Mouse (Mus musculus) thymus, postnatal 4 days (tissue): ENCODE measurements around the gene Sfxn3.

ENCODE experiments used
- DNase-seq: peaks from one replicate; pipeline ENCODE4 v3.0.0; 2021

Sfxn3 gene

DNA sequence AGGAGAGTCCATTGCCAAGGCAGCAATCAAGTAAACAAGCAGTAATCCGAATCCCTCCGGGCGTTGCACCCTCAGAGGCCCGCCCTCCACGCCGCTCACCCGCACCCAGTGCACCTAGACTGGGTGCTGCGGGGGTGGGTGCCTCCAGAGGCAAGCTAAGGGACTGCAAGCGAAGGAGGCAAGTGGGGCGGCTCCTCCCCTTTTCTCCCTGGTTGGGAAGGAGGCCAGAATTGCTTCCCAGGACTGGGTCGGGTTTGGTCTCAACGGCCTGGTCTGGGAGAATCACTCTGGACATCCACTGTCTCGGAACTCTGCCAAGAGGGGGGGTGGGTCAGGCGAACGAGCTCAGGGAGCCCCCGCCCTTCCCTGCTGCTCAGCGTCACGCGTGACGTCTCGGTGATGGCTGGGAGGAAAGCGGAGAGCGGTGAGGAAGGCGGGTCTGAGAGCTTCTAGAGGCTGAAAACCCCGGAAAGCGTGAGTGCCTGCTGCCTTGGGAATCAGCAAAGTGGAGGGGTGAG is at the start of gene Sfxn3:
Gene Sfxn3, plus strand, starts transcription at position 87 of the 518 bp plus-strand sequence.
- DNase-seq = peak; percentile 89

DNA sequence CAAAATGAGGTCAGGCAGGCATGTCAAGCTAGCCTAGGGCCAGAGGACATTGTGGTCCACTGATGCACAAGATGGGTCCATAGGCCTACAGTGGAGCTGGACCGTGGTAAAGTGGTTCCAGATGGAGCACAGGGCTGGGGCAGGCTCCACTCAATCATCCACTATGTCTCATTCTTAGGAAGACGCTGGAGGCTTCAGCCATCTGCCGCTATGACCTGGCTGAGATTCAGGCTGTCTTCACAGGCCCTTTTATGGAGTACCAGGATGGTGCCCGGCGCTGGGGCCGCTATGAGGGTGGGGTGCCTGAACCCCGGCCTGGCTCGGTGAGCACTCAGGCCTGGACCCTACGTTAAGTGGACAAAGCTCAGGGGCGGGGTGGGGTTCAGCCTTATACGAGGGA is 49.5 kb upstream of the Sfxn3 start:
- DNase-seq = no peak

DNA sequence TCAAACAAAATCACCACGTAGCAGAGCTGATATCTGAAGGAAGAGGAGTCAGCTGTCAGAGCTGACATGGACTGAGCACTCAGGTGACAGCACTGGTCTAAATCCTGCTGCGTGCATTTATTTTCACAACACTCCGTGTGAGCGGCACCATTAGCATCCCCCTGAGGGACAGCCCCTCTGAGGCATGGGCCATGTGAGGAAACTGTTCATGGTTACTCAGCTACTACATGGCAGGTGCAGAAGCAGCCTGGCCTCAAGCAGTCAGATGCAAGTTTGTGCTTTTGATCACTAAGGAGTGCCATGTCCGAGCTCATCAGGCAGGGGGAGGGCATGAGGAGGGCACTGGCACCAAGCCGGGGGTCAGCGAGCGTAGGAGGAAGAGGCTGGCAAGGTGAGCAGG is 47.7 kb upstream of the Sfxn3 start:
- no peak for DNase-seq

DNA sequence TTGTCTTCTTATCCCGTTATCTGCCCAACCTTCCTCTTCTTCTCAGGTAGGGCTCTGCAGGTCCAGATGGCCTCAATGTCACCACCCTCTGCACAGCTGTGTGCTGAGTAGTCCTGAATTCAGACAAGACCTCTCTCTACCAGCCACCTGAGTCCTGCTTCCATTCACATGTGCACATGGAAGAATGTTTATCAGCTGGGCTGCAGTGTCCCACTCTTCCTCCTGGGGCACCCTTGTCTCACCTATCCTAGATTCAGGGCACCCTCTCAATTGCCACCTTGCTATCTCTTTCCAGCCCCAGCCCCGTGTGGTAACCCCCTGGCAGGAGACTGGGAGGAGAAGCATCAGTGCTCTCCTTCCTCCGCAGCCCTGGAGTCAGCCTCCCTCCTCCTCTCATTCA is 45.0 kb upstream of the Sfxn3 start:
- peak; percentile 42 for DNase-seq

DNA sequence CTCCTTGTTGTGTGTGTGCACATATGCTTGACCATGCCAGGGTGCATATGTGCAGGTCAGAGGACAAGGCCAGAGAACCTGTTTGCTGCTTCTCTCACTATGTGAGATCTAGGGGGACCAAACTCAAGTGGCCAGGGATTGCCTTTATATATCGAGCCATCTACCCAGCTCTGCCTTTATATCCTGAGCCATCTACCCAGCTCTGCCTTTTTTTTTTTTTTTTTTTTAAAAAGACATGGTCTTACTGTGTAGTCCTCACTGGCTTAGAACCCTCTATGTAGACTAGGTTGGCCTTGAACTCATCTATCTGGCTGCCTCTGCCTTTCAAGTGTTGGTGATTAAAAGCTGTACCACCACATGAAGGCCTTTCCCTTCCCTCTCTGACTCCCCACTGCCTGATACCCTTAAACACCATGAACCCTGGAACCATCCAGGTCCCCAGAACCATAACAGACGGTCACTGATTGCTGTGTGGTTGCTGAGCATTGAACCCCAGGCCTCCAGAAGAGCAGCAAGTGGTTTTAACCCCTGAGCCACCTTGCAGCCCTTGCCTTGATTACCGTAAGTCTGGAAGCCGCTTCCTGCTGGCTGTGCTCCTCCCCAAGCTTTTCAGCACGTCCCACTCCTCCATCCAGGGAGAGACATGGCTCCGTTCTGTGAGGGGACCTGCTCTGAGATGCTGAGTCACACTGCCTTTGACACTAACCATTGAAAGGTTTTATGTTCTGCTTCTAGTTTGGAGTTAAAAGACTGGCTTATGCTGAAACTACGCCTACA is 43.4 kb upstream of the Sfxn3 start:
- DNase-seq = no peak

DNA sequence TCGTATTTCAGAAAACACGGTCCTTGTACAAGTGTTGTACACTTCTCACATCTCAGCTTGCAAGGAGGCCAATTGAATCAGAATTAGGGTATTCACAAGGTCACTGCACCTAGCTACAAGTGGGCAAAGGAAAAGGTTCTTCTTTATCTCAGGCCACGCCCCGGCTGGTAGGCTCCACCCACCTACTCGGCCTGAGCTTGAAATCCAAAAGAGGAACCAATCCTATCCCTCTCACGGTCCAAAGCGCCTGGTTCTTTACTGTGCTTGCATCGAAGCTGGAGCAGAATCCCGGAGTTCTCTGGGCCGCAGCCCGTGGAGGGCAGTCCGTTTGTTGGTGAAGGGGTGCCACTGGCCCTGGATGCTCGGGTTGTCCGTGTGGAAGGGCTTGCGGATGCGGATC is 41.9 kb upstream of the Sfxn3 start, which contains the start of gene Twnk:
Gene Twnk, plus strand, starts transcription at position 220 of the 400 bp plus-strand sequence.
- peak; percentile 68 for DNase-seq

DNA sequence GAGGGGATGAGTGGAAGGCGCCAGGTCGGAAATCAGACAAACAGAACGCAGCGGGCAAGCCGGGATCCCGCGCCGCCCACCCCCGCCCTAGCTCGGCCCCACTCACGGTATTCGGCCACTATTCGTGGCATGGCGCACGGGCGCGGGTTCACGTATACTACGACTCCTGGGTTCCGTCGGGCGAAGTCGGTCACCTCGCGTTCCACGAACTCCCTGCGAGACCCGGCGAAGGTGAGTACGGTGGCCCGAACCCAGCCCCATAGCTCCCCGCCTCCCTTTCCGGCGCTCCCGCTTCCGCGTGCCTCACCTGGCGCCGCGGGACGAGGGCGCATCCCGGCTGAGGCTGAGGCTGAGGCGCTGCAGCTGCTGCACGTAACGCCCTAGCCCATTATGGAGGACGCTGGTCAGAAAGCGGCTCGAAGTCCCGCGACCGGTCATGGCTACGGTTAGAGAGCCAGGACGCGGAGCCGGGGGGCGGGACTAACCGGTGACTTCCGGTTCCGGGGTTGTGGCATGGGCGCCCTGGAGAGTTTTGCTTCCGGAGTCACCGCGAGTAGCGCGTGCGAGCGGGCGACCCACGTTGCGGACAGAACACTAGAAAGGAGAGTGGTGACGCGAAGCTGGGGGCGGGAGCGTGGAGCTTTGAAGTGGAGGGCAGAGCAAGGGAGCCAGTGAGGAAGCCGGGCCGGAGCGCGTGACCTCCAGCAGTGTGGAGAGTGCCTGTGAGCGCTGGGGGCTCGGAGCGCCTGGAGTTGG is 41.2 kb upstream of the Sfxn3 start, which contains the start of gene Mrpl43:
Gene Mrpl43, minus strand, starts transcription at position 486 of the 756 bp plus-strand sequence.
- peak; percentile 99 for DNase-seq

DNA sequence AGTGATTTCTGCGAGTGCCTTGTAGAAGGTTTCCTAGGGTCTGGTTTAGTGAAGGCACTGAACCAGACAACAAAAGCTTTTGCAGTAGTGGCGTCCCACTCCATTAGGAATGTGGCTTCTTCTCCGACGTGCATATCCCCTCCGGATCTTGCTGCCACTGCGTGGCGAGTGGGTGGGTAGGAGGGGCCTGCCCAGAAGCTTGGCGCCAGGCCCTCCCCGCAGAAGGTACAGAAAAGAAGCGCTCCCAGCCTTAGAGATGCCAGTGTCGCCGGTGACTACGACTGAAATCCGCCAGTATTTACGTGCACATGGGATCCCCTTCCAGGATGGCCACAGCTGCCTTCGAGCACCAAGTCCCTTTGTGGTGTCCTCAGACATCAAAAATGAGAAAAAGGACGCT is 40.3 kb upstream of the Sfxn3 start:
- no peak for DNase-seq

DNA sequence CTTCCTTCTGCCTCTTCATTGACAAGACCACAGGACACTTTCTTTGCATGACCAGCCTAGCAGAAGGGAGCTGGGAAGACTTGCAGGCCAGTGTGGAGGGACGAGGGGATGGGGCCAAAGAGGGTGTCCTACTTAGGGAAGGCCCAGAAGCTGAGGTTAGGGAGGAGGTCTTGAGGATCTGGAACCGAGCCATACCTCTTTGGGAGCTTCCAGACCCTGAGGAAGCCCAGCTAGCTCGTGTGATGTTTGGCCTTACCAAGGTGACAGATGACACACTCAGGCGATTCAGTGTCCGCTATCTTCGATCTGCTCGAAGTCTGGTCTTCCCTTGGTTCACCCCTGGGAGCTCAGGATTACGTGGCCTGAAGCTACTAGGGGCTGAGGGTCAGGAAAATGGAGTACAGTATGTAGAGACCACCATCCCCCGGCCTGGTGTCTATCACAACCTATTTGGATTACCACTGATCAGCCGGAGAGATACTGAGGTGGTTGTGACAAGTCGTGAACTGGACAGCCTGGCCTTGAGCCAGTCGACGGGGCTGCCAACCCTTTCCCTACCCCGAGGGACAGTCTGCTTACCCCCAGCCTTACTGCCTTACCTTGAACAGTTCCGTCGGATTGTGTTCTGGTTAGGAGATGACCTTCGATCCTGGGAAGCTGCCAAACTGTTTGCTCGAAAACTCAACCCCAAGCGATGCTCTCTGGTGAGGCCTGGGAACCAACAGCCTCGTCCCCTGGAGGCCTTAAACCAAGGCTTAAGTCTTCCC is 39.7 kb upstream of the Sfxn3 start:
- DNase-seq = no peak

DNA sequence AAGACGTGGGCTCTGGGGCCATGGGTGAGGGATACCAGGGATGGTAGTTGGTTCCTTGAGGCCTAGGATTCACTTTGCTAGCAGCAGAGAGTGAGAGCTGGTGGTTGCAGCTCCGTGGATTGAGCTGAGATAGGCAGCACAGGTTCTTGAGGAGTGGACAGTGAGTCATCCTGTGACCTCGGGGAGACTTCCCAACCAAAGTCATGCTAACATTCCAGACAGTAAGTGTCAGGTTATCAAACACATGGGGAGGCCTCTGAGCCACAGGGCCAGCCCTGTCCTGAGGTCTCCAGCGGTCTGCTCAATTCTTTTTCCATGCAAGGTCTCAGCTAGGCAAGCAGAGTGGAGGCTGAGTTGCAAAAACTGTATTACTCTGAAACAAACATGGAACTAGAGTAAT is 36.7 kb upstream of the Sfxn3 start:
- no peak for DNase-seq

DNA sequence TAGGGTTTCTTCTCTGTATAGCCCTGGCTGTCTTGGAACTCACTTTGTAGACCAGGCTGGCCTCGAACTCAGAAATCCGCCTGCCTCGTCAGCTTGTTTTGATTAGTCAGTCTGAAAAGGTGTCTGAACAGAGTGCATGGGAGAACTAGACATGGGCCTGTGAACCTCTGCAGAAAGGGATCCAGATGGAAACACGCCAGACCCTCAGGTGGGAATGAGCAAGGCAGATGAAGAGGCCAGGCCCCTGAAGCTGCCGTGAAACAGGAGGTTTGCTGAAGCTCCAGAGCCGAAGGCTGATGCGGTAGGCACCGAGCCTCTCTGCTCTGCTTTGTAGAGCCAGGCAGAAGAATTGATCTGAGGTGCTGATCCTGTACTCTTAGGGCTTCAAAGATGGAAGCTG is 35.1 kb upstream of the Sfxn3 start:
- peak; percentile 7 for DNase-seq

DNA sequence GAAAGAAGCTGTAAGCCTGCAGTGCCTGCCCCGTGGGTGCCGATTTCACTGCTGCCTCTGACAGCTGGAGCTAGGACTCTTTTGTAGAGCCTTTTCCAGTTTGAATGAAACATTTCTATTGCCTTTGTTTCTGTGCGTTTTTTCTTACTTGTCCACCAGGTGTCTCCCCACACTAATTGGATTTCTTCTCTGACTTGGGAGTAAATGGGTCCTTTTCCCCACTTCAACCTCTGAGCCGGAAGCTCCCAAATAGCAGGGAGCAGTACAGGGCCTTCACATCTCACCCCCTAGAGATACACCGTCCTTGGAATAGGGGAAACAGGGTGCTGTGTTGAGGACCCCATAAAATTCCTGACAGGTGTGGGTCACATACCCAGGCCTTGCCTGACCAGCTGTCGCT is 34.7 kb upstream of the Sfxn3 start:
- DNase-seq = peak; percentile 11

DNA sequence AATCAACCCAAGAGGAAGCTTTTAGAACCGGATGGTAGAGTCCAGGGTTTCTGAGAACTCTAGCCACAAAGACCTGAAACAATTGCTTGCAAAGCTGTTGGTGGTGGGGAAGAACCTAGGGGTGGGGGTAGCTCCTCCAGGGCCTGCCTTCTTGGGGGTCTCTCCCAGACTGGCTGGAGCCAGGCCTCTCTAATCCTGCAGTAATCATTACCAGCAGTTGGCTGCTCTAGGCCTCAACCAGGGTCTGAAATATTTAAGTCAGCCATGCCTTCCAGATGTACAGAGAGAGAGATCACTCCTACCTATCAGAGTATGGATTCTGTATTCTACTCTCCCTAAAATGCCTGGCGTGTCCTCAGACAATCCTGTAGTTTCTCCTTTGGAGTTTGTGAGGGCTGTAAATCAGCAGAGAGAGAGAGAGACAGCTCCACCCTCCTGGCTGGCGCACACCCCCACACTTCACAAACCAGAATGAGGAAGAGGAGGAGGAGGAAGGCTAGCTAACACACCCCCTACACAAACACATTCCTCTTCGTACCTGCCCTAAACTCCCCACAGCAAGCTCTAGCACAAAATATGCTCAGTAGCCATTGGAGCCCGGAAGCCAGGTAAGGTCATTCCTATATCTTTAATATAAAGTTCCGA is 33.6 kb upstream of the Sfxn3 start:
- DNase-seq = no peak

DNA sequence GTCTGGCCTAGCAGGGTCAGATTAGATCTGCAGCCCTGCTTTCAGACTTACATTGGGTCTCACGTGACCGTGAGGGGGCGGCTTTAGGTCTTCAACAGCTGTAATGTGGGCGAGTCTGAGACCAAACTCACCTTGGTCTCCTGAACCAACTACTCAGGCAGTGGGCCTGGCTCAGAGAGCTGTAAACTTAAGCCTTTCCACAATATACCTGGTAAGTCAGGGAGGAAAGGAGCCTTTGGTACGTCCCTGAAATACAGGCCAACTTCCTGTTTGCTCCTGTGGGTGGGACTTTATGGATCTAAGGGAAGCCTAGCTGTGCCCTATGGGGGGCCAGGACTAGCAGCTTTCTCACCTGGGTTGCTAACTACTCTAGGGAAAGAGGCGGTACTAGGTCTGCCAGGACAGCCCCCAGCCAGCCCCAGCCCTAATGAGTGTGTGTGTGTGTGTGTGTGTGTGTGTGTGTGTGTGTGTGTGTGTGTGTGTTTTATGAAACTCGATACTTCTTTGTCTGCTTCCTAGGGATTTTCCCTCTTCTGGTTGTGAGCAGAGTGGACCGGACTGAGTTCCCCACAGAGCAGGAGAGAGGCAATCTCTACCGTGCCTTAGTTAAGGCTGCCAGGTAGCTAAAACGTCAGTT is 32.9 kb upstream of the Sfxn3 start, which contains the start of gene Lzts2:
Gene Lzts2, plus strand, starts transcription at position 80 of the 637 bp plus-strand sequence.
- DNase-seq = peak; percentile 36

DNA sequence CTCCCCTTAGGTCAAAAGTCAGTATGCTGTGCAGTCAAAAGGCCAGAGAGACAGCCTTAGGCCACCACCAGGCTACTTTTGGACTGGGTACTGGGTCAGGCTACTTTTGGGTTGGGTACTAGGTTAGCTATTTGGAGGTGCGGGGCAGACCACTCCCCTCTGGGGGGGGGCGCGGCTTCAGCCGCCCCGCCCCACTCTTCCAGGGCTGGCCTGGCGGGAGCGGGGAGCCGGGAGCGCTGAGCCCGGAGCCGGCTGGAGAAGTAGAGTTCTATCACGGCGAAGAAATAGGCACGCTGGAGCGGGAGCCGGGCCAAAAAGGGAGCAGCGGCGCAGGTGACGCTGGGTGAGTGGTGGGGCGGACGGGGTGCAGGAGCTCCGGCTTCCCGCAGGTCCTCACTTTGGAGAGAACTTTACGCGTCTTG is 32.3 kb upstream of the Sfxn3 start:
- DNase-seq = peak; percentile 68

DNA sequence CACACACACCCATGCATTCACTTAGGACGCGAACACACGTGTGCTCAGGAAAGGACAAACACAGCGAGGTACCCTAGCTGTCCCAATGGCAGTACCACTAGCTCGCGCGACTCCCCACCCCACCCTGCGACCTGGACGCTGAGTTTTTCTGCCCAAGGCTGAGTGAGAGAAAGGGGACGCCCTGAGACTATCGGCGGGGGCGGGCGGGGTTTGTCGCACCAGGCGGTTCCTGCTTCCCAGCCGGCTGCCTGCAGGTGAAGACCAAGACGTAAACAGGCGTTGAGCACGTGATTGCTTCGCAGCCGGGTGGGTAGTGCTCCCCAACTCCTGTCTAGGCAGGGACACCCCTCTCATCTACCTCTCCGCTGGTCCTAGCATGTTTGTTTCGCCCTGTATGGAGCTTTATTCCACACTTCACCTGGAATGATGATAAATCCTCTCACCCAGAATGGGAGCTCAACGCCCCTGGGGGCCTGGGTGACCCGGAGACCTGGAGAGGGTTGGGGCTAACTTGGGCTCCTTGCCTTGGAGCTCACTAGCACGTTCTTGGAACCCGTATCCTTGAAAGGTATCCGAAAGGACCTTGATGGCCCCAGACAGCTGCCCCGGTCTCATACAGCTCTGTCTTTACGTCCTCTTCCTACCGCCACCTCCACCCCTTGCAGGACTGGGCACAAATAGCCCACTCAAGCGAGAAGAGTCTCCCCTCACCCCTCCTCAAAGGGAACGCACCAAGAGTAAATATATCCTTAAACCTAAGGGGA is 31.6 kb upstream of the Sfxn3 start:
- peak; percentile 85 for DNase-seq

DNA sequence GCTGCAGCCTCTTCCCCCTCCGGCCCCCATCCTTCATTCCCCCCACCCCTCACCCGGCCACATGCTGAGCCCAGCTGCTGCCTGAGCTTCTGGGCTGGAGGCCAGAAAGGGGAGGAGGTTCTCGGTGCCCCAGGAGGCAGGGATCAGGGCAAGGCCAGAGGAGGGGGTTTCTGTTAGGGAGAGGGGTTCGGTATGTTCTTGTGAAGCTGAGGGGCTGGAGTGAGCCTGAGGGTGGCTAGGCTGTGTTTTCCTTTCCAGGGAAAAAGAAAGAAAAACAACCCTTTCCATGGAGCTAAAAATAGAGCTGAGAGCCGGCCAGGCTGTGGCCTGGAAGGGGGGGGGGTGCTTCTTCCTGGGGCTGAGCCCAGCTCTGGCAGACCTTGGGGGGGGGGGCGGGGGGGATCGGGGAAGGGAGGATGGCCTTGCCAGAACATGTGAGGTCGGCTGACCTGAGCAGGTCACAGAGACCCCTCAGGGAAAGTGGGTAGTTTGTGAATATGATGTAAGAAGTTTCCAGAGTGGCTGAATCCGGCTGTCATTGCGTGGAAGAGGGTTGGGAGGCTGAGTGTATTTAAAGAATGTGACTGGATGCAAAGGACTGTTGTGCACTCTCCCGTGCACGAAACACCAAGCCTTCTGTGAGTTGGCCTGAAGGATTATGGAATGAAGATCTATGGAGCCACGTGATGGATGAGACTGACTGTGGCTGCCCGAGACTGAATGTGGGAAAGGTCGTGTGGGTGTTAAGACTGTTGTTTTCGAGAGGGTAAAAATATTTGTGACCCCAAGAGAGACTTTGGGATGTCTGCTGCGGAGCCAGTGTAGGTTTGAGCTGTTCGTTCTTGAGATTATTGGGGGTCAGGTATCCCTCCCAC is 30.7 kb upstream of the Sfxn3 start:
- no peak for DNase-seq

DNA sequence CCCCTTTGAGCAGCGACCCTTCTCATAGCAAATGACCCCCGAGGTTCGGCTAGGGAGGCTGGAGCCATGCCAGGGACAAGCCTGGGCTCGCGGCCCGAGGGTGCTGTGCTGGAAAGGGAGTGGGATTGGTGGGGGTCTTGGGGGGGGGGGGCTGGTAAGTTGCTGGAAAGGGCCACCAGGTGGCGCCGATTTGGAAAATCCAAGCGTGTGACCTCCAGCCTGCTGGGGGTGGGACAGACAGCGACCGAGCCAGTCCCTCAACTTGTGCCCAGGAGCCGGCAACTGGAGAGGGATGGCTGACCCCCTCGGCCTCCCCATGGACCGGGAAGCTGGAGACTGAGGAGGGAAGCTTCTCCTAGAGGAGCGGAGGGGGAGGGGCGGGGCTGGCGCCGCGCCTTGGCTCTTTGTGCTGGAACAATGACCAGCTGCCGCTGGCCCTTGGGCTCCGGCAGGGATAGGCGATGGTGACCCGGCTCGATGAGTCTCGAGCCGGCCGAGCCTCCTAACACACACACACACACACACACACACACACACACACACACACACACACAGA is 30.0 kb upstream of the Sfxn3 start:
- DNase-seq = peak; percentile 66

DNA sequence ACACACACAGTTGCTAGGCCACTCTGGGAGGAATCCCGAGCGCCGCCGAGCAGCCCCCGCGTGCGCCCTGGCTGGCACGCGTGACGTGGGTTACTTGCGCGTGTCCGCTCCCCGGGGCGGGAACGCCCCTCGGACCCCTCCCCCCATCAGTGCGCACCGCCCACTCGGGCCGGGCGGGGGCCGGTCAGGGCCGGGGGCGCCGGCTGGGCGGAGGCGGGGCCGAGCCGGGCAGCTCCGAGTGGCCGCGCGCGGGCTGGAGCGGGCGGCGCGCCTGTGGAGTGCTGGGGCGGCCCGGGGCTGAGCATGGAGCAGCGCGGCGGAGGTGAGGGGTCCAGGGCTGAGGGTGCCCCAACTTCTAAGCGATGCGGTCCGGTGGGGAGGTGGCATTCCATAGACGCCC is 29.4 kb upstream of the Sfxn3 start:
- DNase-seq = peak; percentile 59

DNA sequence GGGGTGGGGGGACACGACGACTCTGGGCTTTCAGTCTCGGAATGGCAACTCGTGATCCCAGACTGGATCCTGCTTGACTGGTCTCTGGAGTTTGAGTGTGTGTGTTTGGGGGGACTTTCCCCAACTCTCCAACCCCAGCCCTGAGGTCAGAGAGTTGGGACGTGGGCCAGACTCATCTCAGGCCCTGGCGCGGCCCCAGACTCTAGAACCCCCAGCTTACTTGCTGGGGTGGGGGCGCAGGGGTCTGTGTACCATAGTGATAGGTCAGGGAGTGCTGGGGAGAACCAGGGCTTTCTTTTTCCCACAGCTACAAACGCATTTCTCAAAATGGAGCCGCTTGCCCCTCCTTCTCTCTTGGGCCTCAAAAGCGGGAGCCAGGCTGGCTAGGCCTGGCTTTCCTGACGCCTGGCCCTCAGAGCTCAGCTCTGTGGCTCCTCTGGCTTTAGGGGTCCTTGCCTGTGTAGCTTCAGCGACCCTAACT is 28.9 kb upstream of the Sfxn3 start:
- DNase-seq = no peak
